Mouse (Mus musculus): Measurements from ENCODE around the gene Tmem41b.
"Not testable (repeated sequence)": the region's sequence is repeated elsewhere in the genome, so short reads cannot be mapped to it uniquely, and the experiment has no call there.

Tmem41b gene

GRCm38 (mm10) chr7:109986775-109987174 lies at the start of gene Tmem41b:
Tmem41b (minus strand) TSS chr7:109986929.
- DNase-seq (ENCODE audit: low spot score in 2 of 2), result peak in 1 of 2 experiments; percentile 23

- no peak for DNase-seq (ENCODE audit: low spot score in 2 of 2)
Measured at GRCm38 (mm10) chr7:110030342-110030741, 43.6 kb upstream of the Tmem41b start.

- DNase-seq (ENCODE audit: low spot score in 2 of 2), result no peak
Measured at GRCm38 (mm10) chr7:110028826-110029225, 42.1 kb upstream of the Tmem41b start.

- DNase-seq (ENCODE audit: low spot score in 2 of 2), result no peak
Measured at GRCm38 (mm10) chr7:110026594-110026993, 39.9 kb upstream of the Tmem41b start.

GRCm38 (mm10) chr7:110023553-110023952 lies 36.8 kb upstream of the Tmem41b start:
- DNase-seq (ENCODE audit: low spot score in 2 of 2), result no peak

GRCm38 (mm10) chr7:110018631-110019482 lies 32.1 kb upstream of the Tmem41b start:
- DNase-seq (ENCODE audit: low spot score in 2 of 2), result peak in 1 of 2 experiments; percentile 59

- peak; percentile 82 to 94 for DNase-seq (ENCODE audit: low spot score in 2 of 2)
Measured at GRCm38 (mm10) chr7:110018117-110018630, 31.4 kb upstream of the Tmem41b start, which contains the start of gene Ipo7. Ipo7 (plus strand) TSS chr7:110018274.

- no peak for DNase-seq (ENCODE audit: low spot score in 2 of 2)
Measured at GRCm38 (mm10) chr7:110014272-110014671, 27.5 kb upstream of the Tmem41b start.

- no peak for DNase-seq (ENCODE audit: low spot score in 2 of 2)
Measured at GRCm38 (mm10) chr7:110011417-110011816, 24.7 kb upstream of the Tmem41b start.

- DNase-seq (ENCODE audit: low spot score in 2 of 2), result no peak
Measured at GRCm38 (mm10) chr7:110009084-110009483, 22.4 kb upstream of the Tmem41b start.

- DNase-seq (ENCODE audit: low spot score in 2 of 2), result peak in 1 of 2 experiments; percentile 26
Measured at GRCm38 (mm10) chr7:110008513-110008912, 21.8 kb upstream of the Tmem41b start.

GRCm38 (mm10) chr7:110006471-110007195 lies 19.9 kb upstream of the Tmem41b start:
- peak in 1 of 2 experiments; percentile 15 for DNase-seq (ENCODE audit: low spot score in 2 of 2)

- DNase-seq (ENCODE audit: low spot score in 2 of 2), result no peak
Measured at GRCm38 (mm10) chr7:110005976-110006375, 19.2 kb upstream of the Tmem41b start.

GRCm38 (mm10) chr7:110002968-110003367 lies 16.2 kb upstream of the Tmem41b start:
- DNase-seq (ENCODE audit: low spot score in 2 of 2), result peak in 1 of 2 experiments; percentile 26

GRCm38 (mm10) chr7:110002092-110002491 lies 15.4 kb upstream of the Tmem41b start:
- no peak for DNase-seq (ENCODE audit: low spot score in 2 of 2)

GRCm38 (mm10) chr7:109998388-109998787 lies 11.7 kb upstream of the Tmem41b start:
- no peak for DNase-seq (ENCODE audit: low spot score in 2 of 2)

GRCm38 (mm10) chr7:109993157-109993959 lies 6.6 kb upstream of the Tmem41b start:
- DNase-seq (ENCODE audit: low spot score in 2 of 2), result no peak

- DNase-seq (ENCODE audit: low spot score in 2 of 2), result no peak
Measured at GRCm38 (mm10) chr7:109991286-109991685, 4.6 kb upstream of the Tmem41b start.

GRCm38 (mm10) chr7:109986133-109986669 lies 528 bp downstream of the Tmem41b start:
- DNase-seq (ENCODE audit: low spot score in 2 of 2), result peak; percentile 99 to 100

GRCm38 (mm10) chr7:109985661-109986132 lies 1.0 kb downstream of the Tmem41b start:
- no peak for DNase-seq (ENCODE audit: low spot score in 2 of 2)

- DNase-seq (ENCODE audit: low spot score in 2 of 2), result not testable (repeated sequence)
Measured at GRCm38 (mm10) chr7:109984608-109985007, 2.1 kb downstream of the Tmem41b start.
